Mouse (Mus musculus) E14TG2a.4 (cell line): Measurements from ENCODE around the gene Scap.

ENCODE experiments used
- H3K27me3 ChIP-seq: 2 replicates; pipeline ENCODE4 v1.6.1; 2014; ENCODE audit warnings: low read length, control low read depth; ENCODE audit not compliant: insufficient read depth
- H3K36me3 ChIP-seq: 2 replicates; pipeline ENCODE4 v1.6.1; 2014; ENCODE audit warnings: low read length, control low read depth; ENCODE audit not compliant: insufficient read depth
- H3K4me1 ChIP-seq: replicated peaks from 2 replicates; pipeline ENCODE4 v1.6.1; 2014; ENCODE audit warnings: low read depth, low read length, control low read depth
- H3K4me3 ChIP-seq: replicated peaks from 2 replicates; pipeline ENCODE4 v1.5.1; 2014; ENCODE audit warnings: mild to moderate bottlenecking, low read length
- H3K9me3 ChIP-seq: 2 replicates; pipeline ENCODE4 v1.6.1; 2014; ENCODE audit warnings: low read length, control low read depth
- CTCF ChIP-seq: conservative IDR thresholded peaks from 2 replicates; pipeline ENCODE4 v1.5.1; 2014; ENCODE audit warnings: low read length
- NANOG ChIP-seq: IDR thresholded peaks from 2 replicates; pipeline ENCODE4 v1.6.1; 2014; ENCODE audit warnings: borderline replicate concordance, low read length, mixed read lengths
- POU5F1 ChIP-seq: IDR thresholded peaks from 2 replicates; pipeline ENCODE4 v1.6.1; 2014; ENCODE audit warnings: low read length, borderline replicate concordance

Scap gene

GRCm38 (mm10) chr9:110304516-110304915 is 28.6 kb upstream of the Scap start:
- Histone ChIP-seq H3K4me3 (peak overlapping the region; percentile 89), H3K4me1 (peaks cover 23% of the 10 kb centered on the region), H3K27me3 (no peaks in the 10 kb centered on the region), H3K9me3 (peaks cover 24% of the 10 kb centered on the region), H3K36me3 (peaks cover 15% of the 10 kb centered on the region)
- TF ChIP-seq POU5F1, result no peak
- TF ChIP-seq CTCF, result peak; percentile 55

- TF ChIP-seq POU5F1 (no peak), CTCF (no peak), NANOG (no peak)
- peak within 1 kb of the TSS; percentile 89 for H3K4me3 ChIP-seq
- peaks cover 24% of the 10 kb centered on the region for H3K9me3 ChIP-seq
- peaks cover 23% of the 10 kb centered on the region for H3K4me1 ChIP-seq
- H3K27me3 ChIP-seq, result no peaks in the 10 kb centered on the region
- peaks cover 21% of the 10 kb centered on the region for H3K36me3 ChIP-seq
Measured at GRCm38 (mm10) chr9:110304969-110305651, 28.0 kb upstream of the Scap start, which contains the start of gene Elp6. Gene Elp6, plus strand, starts transcription at chr9:110305173.

GRCm38 (mm10) chr9:110306371-110306770 is 26.7 kb upstream of the Scap start:
- Histone ChIP-seq H3K9me3 (peaks cover 13% of the 10 kb centered on the region), H3K4me1 (peaks cover 23% of the 10 kb centered on the region), H3K27me3 (no peaks in the 10 kb centered on the region), H3K4me3 (peak overlapping the region; percentile 89; the same call in 1 of the 2 replicates), H3K36me3 (peaks cover 34% of the 10 kb centered on the region)
- TF ChIP-seq CTCF, result no peak
- TF ChIP-seq POU5F1, result no peak
- no peak for TF ChIP-seq NANOG

GRCm38 (mm10) chr9:110314706-110315105 is 18.4 kb upstream of the Scap start:
- peaks cover 87% of the 10 kb centered on the region for H3K36me3 ChIP-seq
- no peaks in the 10 kb centered on the region for H3K9me3 ChIP-seq
- H3K4me3 ChIP-seq, result no peak overlapping the region
- peaks cover 6% of the 10 kb centered on the region; the same call in 1 of the 2 replicates for H3K4me1 ChIP-seq
- TF ChIP-seq CTCF, result no peak
- no peak for TF ChIP-seq POU5F1
- no peak for TF ChIP-seq NANOG
- 0 out of 2 replicates have a peak, but pooled peaks cover 9% of the 10 kb centered on the region for H3K27me3 ChIP-seq

GRCm38 (mm10) chr9:110315410-110315809 is 17.7 kb upstream of the Scap start:
- peaks cover 14% of the 10 kb centered on the region; the same call in 1 of the 2 replicates for H3K27me3 ChIP-seq
- H3K36me3 ChIP-seq, result peaks cover 86% of the 10 kb centered on the region
- TF ChIP-seq CTCF (no peak), NANOG (no peak), POU5F1 (no peak)
- H3K4me3 ChIP-seq, result no peak overlapping the region
- H3K9me3 ChIP-seq, result no peaks in the 10 kb centered on the region
- peaks cover 6% of the 10 kb centered on the region; the same call in 1 of the 2 replicates for H3K4me1 ChIP-seq

GRCm38 (mm10) chr9:110315904-110316303 is 17.2 kb upstream of the Scap start:
- no peak for TF ChIP-seq NANOG
- TF ChIP-seq CTCF, result no peak
- TF ChIP-seq POU5F1, result no peak
- Histone ChIP-seq H3K27me3 (peaks cover 19% of the 10 kb centered on the region), H3K4me3 (no peak overlapping the region)

GRCm38 (mm10) chr9:110316503-110316902 is 16.6 kb upstream of the Scap start:
- peaks cover 15% of the 10 kb centered on the region; the same call in 1 of the 2 replicates for H3K4me1 ChIP-seq
- H3K27me3 ChIP-seq, result peaks cover 25% of the 10 kb centered on the region
- no peaks in the 10 kb centered on the region for H3K9me3 ChIP-seq
- peaks cover 86% of the 10 kb centered on the region for H3K36me3 ChIP-seq
- no peak overlapping the region for H3K4me3 ChIP-seq
- no peak for TF ChIP-seq POU5F1
- no peak for TF ChIP-seq NANOG
- TF ChIP-seq CTCF, result no peak

More at GRCm38 (mm10) chr9:110315904-110316303, 17.2 kb upstream of the Scap start:
- Histone ChIP-seq H3K9me3 (no peaks in the 10 kb centered on the region), H3K4me1 (peaks cover 10% of the 10 kb centered on the region; the same call in 1 of the 2 replicates), H3K36me3 (peaks cover 86% of the 10 kb centered on the region)

- TF ChIP-seq POU5F1 (no peak), CTCF (no peak), NANOG (no peak)
- Histone ChIP-seq H3K4me3 (no peak overlapping the region), H3K4me1 (peaks cover 27% of the 10 kb centered on the region), H3K27me3 (peaks cover 54% of the 10 kb centered on the region), H3K9me3 (no peaks in the 10 kb centered on the region; the same call in 1 of the 2 replicates), H3K36me3 (peaks cover 49% of the 10 kb centered on the region)
Measured at GRCm38 (mm10) chr9:110320769-110321168, 12.3 kb upstream of the Scap start.
